ENCODE assay signal across 26 mouse cellular contexts in genomic region chr6:118641671-118642325, GRCm38 (mm10).
DNase-seq lines count a peak whose midpoint lies in the region; ATAC-seq and TF ChIP-seq lines count a peak whose summit lies in the region.
"Had no signal": no experiment of that assay in that cellular context is flagged by ENCODE, and none has a peak within 500 bp of the region (broad histone marks: within the 10 kb centered on the region; RNA-seq: fewer than 3 reads in every experiment).

No protein-coding gene starts in this region.

- intact Hi-C loops in left cerebral cortex, postnatal 10 days (cut with DNase I): loop anchor here (10.0 kb wide), 1 partner anchor 553 kb away; the partner anchor contains the start of gene Cacna1c

- no peak overlapping the region for H3K4me2 ChIP-seq in liver, postnatal 0 days (ENCODE audit: low read depth, low read length)
- no peak overlapping the region for H3K4me2 ChIP-seq in liver, embryonic 12.5 days
- H3K4me2 ChIP-seq: forebrain, embryonic 13.5 days; heart, embryonic 12.5 days; heart, embryonic 15.5 days; hindbrain, embryonic 14.5 days had no signal

- H3K4me1 ChIP-seq in liver, postnatal 0 days (ENCODE audit: insufficient read depth): no peaks in the 10 kb centered on the region
- no peaks in the 10 kb centered on the region for H3K4me1 ChIP-seq in liver, embryonic 12.5 days
- peaks cover 0 to 4% of the 10 kb centered on the region in 2 experiments; a peak in 1 of 4 replicates for H3K4me1 ChIP-seq in ES-E14 (ENCODE audit: control insufficient read depth in 2 of 2, insufficient read depth in 2 of 2, low read length in 2 of 2, poor library complexity in 1 of 2)
- no peaks in the 10 kb centered on the region for H3K4me1 ChIP-seq in kidney, adult 2 months (ENCODE audit: control insufficient read depth, insufficient read depth, low read length)
- H3K4me1 ChIP-seq: forebrain, embryonic 13.5 days; heart, embryonic 12.5 days; heart, embryonic 15.5 days had no signal

- H3K9me3 ChIP-seq in liver, postnatal 0 days (ENCODE audit: low read length): peaks cover 5% of the 10 kb centered on the region; the same call in 1 of the 2 replicates
- no peaks in the 10 kb centered on the region for H3K9me3 ChIP-seq in liver, embryonic 12.5 days (replicated peaks)
- H3K9me3 ChIP-seq in ES-E14 (ENCODE audit: control insufficient read depth, insufficient read depth, low read depth, low read length): no peaks in the 10 kb centered on the region

- H3K4me3 ChIP-seq in liver, postnatal 0 days (ENCODE audit: low read depth, low read length): no peak overlapping the region
- no peak overlapping the region for H3K4me3 ChIP-seq in liver, embryonic 12.5 days
- H3K4me3 ChIP-seq in ES-E14 (ENCODE audit: insufficient read depth in 1 of 2, low read depth in 1 of 2, low read length in 2 of 2, poor library complexity in 1 of 2, severe bottlenecking in 1 of 2): no peak overlapping the region
- no peak overlapping the region for H3K4me3 ChIP-seq in kidney, adult 2 months (ENCODE audit: insufficient read depth, low read depth, low read length)
- H3K4me3 ChIP-seq: forebrain, embryonic 10.5 days; forebrain, embryonic 13.5 days; gastrocnemius, adult 2 months; heart, embryonic 12.5 days; heart, embryonic 15.5 days had no signal

- H3K9ac ChIP-seq in liver, postnatal 0 days (replicated peaks): no peak overlapping the region
- H3K9ac ChIP-seq in liver, embryonic 12.5 days: no peak overlapping the region
- no peak overlapping the region for H3K9ac ChIP-seq in ES-E14 (ENCODE audit: insufficient read depth, low read depth, low read length, poor library complexity, severe bottlenecking)
- H3K9ac ChIP-seq: forebrain, embryonic 13.5 days; heart, embryonic 12.5 days; heart, embryonic 15.5 days; hindbrain, embryonic 14.5 days had no signal

- H3K36me3 ChIP-seq in liver, postnatal 0 days (replicated peaks; ENCODE audit: insufficient read depth, low read length): no peaks in the 10 kb centered on the region
- H3K36me3 ChIP-seq in liver, embryonic 12.5 days: no peaks in the 10 kb centered on the region
- H3K36me3 ChIP-seq in ES-E14 (ENCODE audit: control insufficient read depth, insufficient read depth, low read length, poor library complexity, severe bottlenecking): no peaks in the 10 kb centered on the region
- H3K36me3 ChIP-seq in kidney, adult 2 months (ENCODE audit: control insufficient read depth, insufficient read depth, low read length): no peaks in the 10 kb centered on the region

- no peak for TF ChIP-seq POLR2A in kidney, adult 2 months (IDR thresholded peaks at IDR 0.05; ENCODE audit: low read depth, low read length)

- in situ Hi-C loops in ES-E14 (cut with MboI; ENCODE audit: low sequenced_read_pairs in 2 of 2, unreplicated experiment in 2 of 2): loop anchor here (10.0 to 25.0 kb wide), 2 partner anchors 463 to 471 kb away; no protein-coding TSS in a partner anchor

- H3K27ac ChIP-seq in liver, postnatal 0 days (ENCODE audit: low read depth): no peak overlapping the region
- H3K27ac ChIP-seq in liver, embryonic 12.5 days: no peak overlapping the region
- H3K27ac ChIP-seq in ES-E14 (ENCODE audit: insufficient read depth, low read depth, low read length, poor library complexity, severe bottlenecking): no peak overlapping the region
- no peak overlapping the region for H3K27ac ChIP-seq in kidney, adult 2 months (ENCODE audit: insufficient read depth, low read depth, low read length)
- H3K27ac ChIP-seq: forebrain, embryonic 10.5 days; forebrain, embryonic 13.5 days; gastrocnemius, adult 2 months; heart, embryonic 15.5 days; hindbrain, embryonic 14.5 days; hindbrain, postnatal 0 days had no signal

- no peak for DNase-seq in liver, postnatal 0 days
- DNase-seq in ES-E14 (ENCODE audit: low read depth, low spot score) (peak; percentile 12), ZHBTc4 (ENCODE audit: low read depth, low spot score) (peak; percentile 53)
- no peak for DNase-seq in kidney, adult 2 months
- DNase-seq in thymus, postnatal 36 days: no peak
- DNase-seq in left cerebral cortex, postnatal 10 days (ENCODE audit: extremely low spot score in 1 of 2, low spot score in 2 of 2): no peak
- DNase-seq: adrenal gland, adult 8-10 months; adrenal gland, postnatal 25 days; cerebellum, adult 18-20 months; cerebellum, adult 9-10 months; cerebellum, postnatal 14 days; gastrocnemius, adult 2 months; gastrocnemius, postnatal 14 days; heart, adult 18-20 months; heart, postnatal 10 days; heart, postnatal 4 days had no signal

- 59% methylated on average over 6 of the region's 6 CpGs for WGBS in liver, postnatal 0 days (ENCODE audit: insufficient replicate concordance)
- WGBS in liver, embryonic 12.5 days (ENCODE audit: insufficient replicate concordance): 58% methylated on average over 6 of the region's 6 CpGs
- 65% methylated on average over 6 of the region's 6 CpGs for WGBS in kidney, adult 2 months

- TF ChIP-seq EP300 in liver, postnatal 0 days (IDR thresholded peaks at IDR 0.05; ENCODE audit: low read depth): no peak

- no peaks in the 10 kb centered on the region for H3K27me3 ChIP-seq in liver, postnatal 0 days (ENCODE audit: insufficient read depth, low read length)
- H3K27me3 ChIP-seq in liver, embryonic 12.5 days (replicated peaks): 0 out of 2 replicates have a peak, but pooled peaks cover 4% of the 10 kb centered on the region
- H3K27me3 ChIP-seq in kidney, adult 2 months (replicated peaks; ENCODE audit: control insufficient read depth, insufficient read depth, low read length): no peaks in the 10 kb centered on the region
- H3K27me3 ChIP-seq: forebrain, embryonic 13.5 days; heart, embryonic 12.5 days; heart, embryonic 15.5 days had no signal

- ATAC-seq in liver, postnatal 0 days: peak; percentile 61; the same call in 1 of the 2 replicates
- ATAC-seq in liver, embryonic 12.5 days: no peak
- ATAC-seq: forebrain, embryonic 13.5 days; forebrain, embryonic 16.5 days; hindbrain, postnatal 0 days; inflammation-experienced regulatory T-cells, adult 6 months; intestine, embryonic 16.5 days had no signal

- TF ChIP-seq CTCF in liver, postnatal 0 days (IDR thresholded peaks at IDR 0.05; ENCODE audit: low read depth): no peak
- TF ChIP-seq CTCF in kidney, adult 2 months (conservative IDR thresholded peaks at IDR 0.05; ENCODE audit: insufficient read depth, insufficient read length, low read depth, low read length): no peak

TF ChIP-seq in ES-E14, 5 proteins besides CTCF, POLR2A, EP300 and RAD21:
- no peak for TF ChIP-seq MAFK (IDR thresholded peaks at IDR 0.05; ENCODE audit: insufficient read depth, low read depth, low read length)
- TF ChIP-seq ZNF384 (IDR thresholded peaks at IDR 0.05; ENCODE audit: low read depth, low read length): no peak
- no peak for TF ChIP-seq ZC3H11A (IDR thresholded peaks at IDR 0.05; ENCODE audit: borderline replicate concordance, low read depth, low read length)
- no peak for TF ChIP-seq CHD2 (IDR thresholded peaks at IDR 0.05; ENCODE audit: low read depth, low read length)
- no peak for TF ChIP-seq HCFC1 (IDR thresholded peaks at IDR 0.05; ENCODE audit: borderline replicate concordance, insufficient read depth, low read length)

Comparison
In these comparisons a context has a peak if more than half of its experiments do, and no peak if none do; other contexts are left out.
1. DNase-seq: peak in ES-E14 (single experiment) and ZHBTc4 (single experiment); none in liver, postnatal 0 days (single experiment), kidney, adult 2 months (single experiment), thymus, postnatal 36 days (0 of 2) and left cerebral cortex, postnatal 10 days (0 of 2).